Mouse (Mus musculus) large intestine, adult 2 months (tissue): ENCODE measurements around the gene Rhoa. TPM values are rescaled to one million over a fixed set of nuclear protein-coding genes. Genes with fewer than 3 reads are reported as not detected.
"Not testable (repeated sequence)": the region's sequence is repeated elsewhere in the genome, so short reads cannot be mapped to it uniquely, and the experiment has no call there.

ENCODE experiments used
- DNase-seq: peaks from one replicate; pipeline ENCODE4 v3.0.0-alpha.2; 2012; ENCODE audit warnings: low read depth, low spot score
- WGBS: fragments of 180-500 bp; shearing (Covaris S2); methylation state at CpG from one replicate; pipeline ENCODE4 v1.1.7; 2018; 5-methylcytosine and 5-hydroxymethylcytosine counted together
- polyA plus RNA-seq: library from polyadenylated mRNA; depleted of rRNA; stranded (reverse); fragments of >200 nt; gene quantifications from 2 replicates; pipeline ENCODE4 v1.2.3, GENCODE M21; 2012

The Rhoa gene
- polyA plus RNA-seq, 1 experiment: 145 TPM

DNA sequence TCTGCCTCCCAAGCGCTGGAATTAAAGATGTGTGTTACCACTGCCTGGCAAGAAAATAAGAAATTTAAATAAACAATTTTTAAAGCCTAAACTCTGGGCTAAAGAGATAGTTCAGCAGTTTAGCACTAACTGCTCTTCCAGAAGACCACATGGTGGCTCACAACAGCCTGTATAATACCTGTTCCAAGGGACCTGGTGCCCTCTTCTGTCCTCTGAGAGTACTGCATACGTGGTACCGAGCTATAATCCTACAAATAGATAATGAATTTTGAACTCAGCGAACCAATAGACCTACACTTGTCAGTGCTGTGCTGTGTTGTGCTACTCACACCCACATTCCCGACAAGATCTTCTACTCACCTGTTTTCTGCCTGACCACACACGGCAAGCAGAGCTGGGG is 21.5 kb upstream of the Rhoa start:
- 8% methylated on average over 6 of the region's 6 CpGs for WGBS
- no peak for DNase-seq

GRCm38 (mm10) chr9:108287526-108288238 is 18.2 kb upstream of the Rhoa start:
- not testable (repeated sequence) for DNase-seq
- WGBS: 48% methylated on average over 6 of the region's 6 CpGs

GRCm38 (mm10) chr9:108289347-108289746 is 16.6 kb upstream of the Rhoa start:
- no peak for DNase-seq
- 62% methylated on average over 2 of the region's 2 CpGs for WGBS

DNA sequence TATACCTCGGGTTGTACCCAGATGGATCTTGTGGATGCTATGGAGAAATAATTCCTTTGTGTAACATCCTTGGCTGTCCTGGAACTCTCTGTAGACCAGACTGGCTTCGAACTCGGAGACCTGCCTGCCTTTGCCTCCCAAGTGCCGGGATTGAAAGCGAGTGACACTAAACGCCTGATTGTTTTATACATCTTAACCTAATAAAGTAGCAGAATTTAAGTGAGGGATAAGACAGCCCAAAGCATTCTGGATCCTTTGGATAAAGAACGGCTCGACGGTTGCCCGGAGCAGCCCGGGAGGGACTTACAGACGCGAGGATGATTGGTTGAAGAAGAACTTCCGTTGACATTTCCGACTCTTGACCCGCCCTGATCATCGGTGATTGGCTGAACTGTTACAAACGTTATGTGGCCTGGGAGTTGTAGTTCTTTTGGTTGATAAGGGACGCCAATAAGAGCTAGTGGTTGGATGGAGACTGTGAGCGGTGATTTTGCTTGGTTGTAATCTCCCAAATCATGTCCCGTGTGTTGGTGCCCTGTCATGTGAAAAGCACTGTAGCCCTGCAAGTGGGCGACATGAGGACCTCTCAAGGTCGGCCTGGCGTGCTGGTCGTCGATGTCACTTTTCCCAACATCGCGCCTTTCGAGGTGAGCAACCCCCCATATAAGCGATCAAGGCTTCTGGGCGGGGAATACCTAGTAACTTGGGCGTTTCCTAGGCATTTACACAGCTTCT is 15.7 kb upstream of the Rhoa start, which contains the start of gene Nicn1:
Gene Nicn1, plus strand, starts transcription at position 414 of the 735 bp plus-strand sequence.
- DNase-seq: peak; percentile 97
- under 1% methylated on average over 32 of the region's 32 CpGs for WGBS

GRCm38 (mm10) chr9:108290773-108291172 is 15.2 kb upstream of the Rhoa start:
- DNase-seq: no peak
- 23% methylated on average over 6 of the region's 6 CpGs for WGBS

GRCm38 (mm10) chr9:108296453-108297355 is 9.2 kb upstream of the Rhoa start, which contains the start of gene Amt:
Amt (plus strand) TSS chr9:108296853.
- DNase-seq: no peak
- WGBS: 32% methylated on average over 18 of the region's 18 CpGs

DNA sequence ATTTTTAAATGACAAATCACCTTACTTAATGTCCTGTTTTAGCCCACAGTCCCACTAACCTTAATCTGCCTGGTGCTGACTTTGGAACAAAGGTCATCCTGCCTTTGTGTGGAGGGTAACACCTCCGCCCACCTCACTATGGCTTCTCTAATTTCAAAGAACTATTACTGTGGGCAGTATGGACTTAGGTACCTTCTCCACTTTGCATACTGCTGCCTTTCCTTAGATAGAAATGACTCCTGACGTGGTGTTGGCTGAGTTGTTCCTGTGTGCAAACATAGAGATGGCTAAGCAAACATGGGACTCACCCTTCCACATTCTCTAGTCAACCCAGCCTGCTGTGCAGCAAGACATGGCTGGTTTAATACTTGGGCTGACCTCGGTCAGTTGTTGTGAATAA is 4.1 kb upstream of the Rhoa start:
- DNase-seq: no peak
- 37% methylated on average over 3 of the region's 3 CpGs for WGBS

DNA sequence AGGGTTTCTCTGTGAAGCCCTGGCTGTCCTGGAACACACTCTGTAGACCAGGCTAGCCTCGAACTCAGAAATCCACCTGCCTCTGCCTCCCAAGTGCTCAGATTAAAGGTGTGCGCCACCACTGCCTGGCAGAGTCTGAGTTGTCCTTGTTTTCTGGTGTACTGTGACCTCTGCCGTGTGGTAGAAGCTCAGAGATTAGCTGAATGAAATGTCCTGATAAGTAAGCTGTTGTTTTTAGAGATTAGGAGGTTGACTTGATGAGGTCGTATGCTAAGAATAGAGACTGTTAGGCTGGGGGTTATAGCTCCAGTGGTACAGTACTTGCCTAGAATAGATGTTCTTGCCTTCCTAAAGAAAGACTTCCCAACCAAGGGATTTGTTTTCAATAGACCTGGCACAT is 1.2 kb upstream of the Rhoa start:
- WGBS: 65% methylated on average over 4 of the region's 4 CpGs
- DNase-seq: no peak

GRCm38 (mm10) chr9:108305170-108305569 is 759 bp upstream of the Rhoa start:
- no peak for DNase-seq
- WGBS: 0% methylated on average over 1 of the region's 1 CpGs

DNA sequence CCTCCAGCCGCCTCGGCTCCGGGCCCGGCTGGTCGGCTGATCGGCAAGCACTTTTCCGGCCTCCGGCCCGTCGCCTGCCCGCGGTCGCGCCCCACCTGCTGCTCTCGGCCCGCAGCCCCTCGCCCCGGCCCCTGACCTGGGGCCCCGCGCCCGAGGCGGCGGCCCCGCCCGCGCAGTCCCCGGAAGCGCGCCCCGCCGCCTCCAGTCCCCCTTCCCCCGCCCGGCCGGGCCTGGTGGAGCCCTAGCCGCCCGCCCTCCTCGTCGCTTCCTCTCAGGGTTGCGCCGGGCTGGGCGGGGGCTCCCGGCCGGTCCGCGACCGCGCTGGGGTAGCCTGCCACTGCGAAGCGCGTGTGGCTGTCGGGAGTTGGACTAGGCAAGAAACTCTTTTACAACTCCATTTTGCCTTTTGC is 647 bp downstream of the Rhoa start:
- DNase-seq: no peak
- WGBS: under 1% methylated on average over 48 of the region's 51 CpGs

DNA sequence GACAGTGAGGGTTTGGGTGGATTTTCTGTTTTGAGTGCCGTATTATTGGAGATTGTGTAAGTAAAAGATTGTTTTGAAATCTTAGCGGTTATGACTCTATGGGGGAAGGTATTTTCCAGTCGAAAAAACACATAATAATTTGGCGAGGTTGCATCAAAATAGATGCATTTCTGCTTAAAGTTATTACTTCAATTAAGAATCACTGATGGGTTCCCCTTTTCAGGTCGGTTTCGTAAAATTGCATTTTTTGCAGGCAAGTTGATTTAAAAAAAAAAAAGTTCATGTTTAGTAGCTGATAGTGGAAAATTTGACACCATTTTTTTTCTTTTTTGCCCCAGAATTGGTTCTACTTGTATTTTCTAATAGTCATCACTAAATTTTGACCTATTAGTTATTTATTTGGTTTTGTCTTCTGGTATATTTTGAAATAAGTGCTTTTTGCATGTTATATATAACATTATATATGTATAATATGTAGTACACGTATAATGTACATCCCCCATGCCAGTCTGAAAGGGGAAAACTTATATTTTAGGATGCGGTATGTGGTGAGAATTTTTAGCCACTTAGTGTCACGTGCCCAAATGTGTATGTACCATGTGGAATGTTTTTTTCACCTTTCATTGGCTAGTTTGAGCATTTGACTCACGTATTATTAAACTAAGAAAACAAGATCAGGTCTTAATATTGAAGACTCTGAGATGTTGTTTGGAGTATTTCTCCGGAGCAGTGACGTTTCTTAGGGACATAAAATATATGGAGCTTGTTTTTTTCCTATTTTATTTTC is 1.3 kb downstream of the Rhoa start:
- under 1% methylated on average over 12 of the region's 12 CpGs for whole genome bisulfite sequencing
- no peak for DNase-seq

- DNase-seq: no peak
- WGBS: 7% methylated on average over 2 of the region's 2 CpGs
Observed at GRCm38 (mm10) chr9:108308141-108308540, 2.2 kb downstream of the Rhoa start.

DNA sequence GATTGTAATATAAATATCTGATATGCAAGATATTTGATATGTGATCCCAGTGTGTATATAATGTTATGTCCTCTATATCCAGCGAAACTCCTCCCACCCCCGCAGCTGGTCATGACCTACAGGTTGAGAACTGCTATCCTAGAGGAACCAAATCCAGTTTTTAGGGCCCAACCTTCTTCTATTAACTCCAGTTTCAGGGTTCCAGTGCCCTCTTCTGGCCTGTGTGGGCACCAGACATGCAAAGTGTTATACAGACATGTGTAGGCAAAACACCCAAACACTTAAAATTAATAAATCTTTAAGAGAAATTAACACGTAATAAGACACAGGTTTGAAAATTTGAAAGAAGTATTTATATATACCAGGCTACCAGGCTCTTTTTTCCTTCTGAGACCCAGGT is 11.6 kb downstream of the Rhoa start:
- 91% methylated on average over 3 of the region's 3 CpGs for WGBS
- DNase-seq: no peak

- WGBS: 67% methylated on average over 2 of the region's 2 CpGs
Observed at GRCm38 (mm10) chr9:108318462-108318861, 12.5 kb downstream of the Rhoa start.

GRCm38 (mm10) chr9:108322054-108322453 is 16.1 kb downstream of the Rhoa start:
- WGBS: 88% methylated on average over 7 of the region's 7 CpGs
- DNase-seq: not testable (repeated sequence)

More at GRCm38 (mm10) chr9:108318462-108318861, 12.5 kb downstream of the Rhoa start:
- no peak for DNase-seq

DNA sequence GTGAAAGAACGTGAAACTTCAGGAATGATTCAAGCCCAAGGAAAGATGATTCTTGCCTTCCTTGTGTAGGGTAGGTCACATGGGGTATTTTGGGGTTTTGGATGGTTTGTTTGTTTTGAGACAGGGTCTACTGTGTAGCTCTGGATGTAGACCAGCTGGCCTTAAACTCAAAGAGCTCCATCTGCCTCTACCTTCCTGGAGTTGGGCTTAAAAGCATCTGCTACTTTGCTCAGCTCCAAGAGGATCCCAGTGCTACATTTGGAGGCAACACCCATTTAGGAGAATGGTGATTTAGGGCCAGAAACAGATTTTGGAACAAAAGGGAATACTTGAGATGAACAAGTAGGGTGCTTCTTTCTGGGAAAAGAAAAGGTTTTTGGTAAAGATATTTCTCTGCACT is 18.9 kb downstream of the Rhoa start:
- no peak for DNase-seq
- WGBS: 85% methylated on average over 1 of the region's 1 CpGs

DNA sequence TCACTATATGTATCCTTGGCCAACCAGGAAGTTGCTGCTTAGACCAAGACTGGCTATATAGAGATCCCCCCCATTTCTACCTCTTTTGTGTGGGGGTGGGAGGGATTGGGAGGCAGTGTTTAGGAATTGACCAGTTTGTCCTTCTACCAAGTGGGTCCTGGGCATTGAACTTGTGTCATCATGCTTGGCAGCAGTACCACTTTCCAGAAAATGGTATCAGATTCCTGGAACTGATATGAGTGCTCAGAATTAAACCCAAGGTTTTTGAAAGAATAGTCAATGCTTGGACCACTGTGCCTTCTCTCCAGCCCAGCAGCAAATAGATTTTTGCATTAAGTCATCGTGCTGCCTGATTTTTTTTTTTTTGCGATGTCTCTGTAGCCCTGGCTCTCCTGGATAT is 19.9 kb downstream of the Rhoa start:
- WGBS: 90% methylated on average over 2 of the region's 2 CpGs
- DNase-seq: no peak

GRCm38 (mm10) chr9:108337848-108338550 is 32.1 kb downstream of the Rhoa start:
- 49% methylated on average over 10 of the region's 10 CpGs for WGBS
- no peak for DNase-seq

DNA sequence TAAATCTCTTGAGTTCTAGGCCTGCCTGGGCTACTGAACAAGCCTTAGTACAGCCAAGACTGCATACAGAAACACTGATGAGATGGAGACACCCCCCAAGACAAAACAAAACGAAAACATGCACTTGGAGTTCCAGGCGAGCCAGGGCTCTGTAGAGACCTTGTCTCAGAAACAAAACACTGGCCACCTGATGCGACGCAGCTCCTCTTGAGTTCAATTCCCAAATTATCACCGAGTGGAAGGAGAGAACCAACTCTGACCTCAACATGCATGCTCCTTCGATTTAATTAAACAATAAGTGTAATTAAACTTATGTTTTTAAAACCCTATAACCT is 32.6 kb downstream of the Rhoa start:
- 7% methylated on average over 6 of the region's 6 CpGs for WGBS

More for the DNA sequence above, 32.6 kb downstream of the Rhoa start:
- no peak for DNase-seq
